Mouse (Mus musculus) limb, embryonic 11.5 days (tissue): Measurements from ENCODE around the gene Kndc1. TPM values are rescaled to one million over a fixed set of nuclear protein-coding genes. Genes with fewer than 3 reads are reported as not detected.
A peak's percentile ranks its signal among the peaks of the same experiment; 100 is the strongest.

ENCODE experiments used
- ATAC-seq: fragments of 200-750 bp; cut with Nextera tagmentation; 2 replicates; pipeline ENCODE4 v1.8.0; 2017; ENCODE audit warnings: low read depth; ENCODE audit not compliant: insufficient number of reproducible peaks, low FRiP score, low TSS enrichment
- DNase-seq: peaks from one replicate; pipeline ENCODE4 v3.0.0-alpha.2; 2015; ENCODE audit warnings: low spot score
- H3K27ac ChIP-seq: fragments of 300-500 bp; sonication (generic); replicated peaks from 2 replicates; pipeline ENCODE4 v1.5.1; 2014; ENCODE audit warnings: low read depth, mild to moderate bottlenecking, low read length
- H3K27me3 ChIP-seq: fragments of 300-500 bp; sonication (generic); 2 replicates; pipeline ENCODE4 v1.6.1; 2014; ENCODE audit warnings: mild to moderate bottlenecking, low read length, mixed read lengths; ENCODE audit not compliant: control insufficient read depth, insufficient read depth
- H3K36me3 ChIP-seq: fragments of 300-500 bp; sonication (generic); 2 replicates; pipeline ENCODE4 v1.6.1; 2014; ENCODE audit warnings: mild to moderate bottlenecking, low read length, moderate library complexity, mixed read lengths; ENCODE audit not compliant: control insufficient read depth, insufficient read depth
- H3K4me1 ChIP-seq: fragments of 300-500 bp; sonication (generic); 2 replicates; pipeline ENCODE4 v1.6.1; 2014; ENCODE audit warnings: low read length, mixed read lengths; ENCODE audit not compliant: control insufficient read depth, insufficient read depth
- H3K4me2 ChIP-seq: fragments of 300-500 bp; sonication (generic); 2 replicates; pipeline ENCODE4 v1.6.1; 2014; ENCODE audit warnings: low read depth, mild to moderate bottlenecking, moderate library complexity; ENCODE audit not compliant: severe bottlenecking
- H3K4me3 ChIP-seq: fragments of 300-500 bp; sonication (generic); 2 replicates; pipeline ENCODE4 v1.5.1; 2014; ENCODE audit warnings: low read depth, low read length
- H3K9ac ChIP-seq: fragments of 300-500 bp; sonication (generic); 2 replicates; pipeline ENCODE4 v1.6.1; 2014; ENCODE audit warnings: mild to moderate bottlenecking, low read length
- H3K9me3 ChIP-seq: fragments of 300-500 bp; sonication (generic); 2 replicates; pipeline ENCODE4 v1.6.1; 2016; ENCODE audit warnings: low read length; ENCODE audit not compliant: control insufficient read depth
- WGBS: fragments of 180-500 bp; shearing (Covaris S2); extraction: QIAGEN DNeasy Blood & Tissue Kit; methylation state at CpG from one replicate; pipeline ENCODE4 v1.1.7; 2014; 5-methylcytosine and 5-hydroxymethylcytosine counted together
- polyA plus RNA-seq: library from polyadenylated mRNA; unstranded; fragments of >200 nt; fragmentation: Nextera tagmentation; extraction: Ambion mirVana; gene quantifications from 2 replicates; pipeline ENCODE4 v1.2.1, GENCODE M21; 2014

The Kndc1 gene
- polyA plus RNA-seq, 1 experiment from 2014 or later, result not detected

DNA sequence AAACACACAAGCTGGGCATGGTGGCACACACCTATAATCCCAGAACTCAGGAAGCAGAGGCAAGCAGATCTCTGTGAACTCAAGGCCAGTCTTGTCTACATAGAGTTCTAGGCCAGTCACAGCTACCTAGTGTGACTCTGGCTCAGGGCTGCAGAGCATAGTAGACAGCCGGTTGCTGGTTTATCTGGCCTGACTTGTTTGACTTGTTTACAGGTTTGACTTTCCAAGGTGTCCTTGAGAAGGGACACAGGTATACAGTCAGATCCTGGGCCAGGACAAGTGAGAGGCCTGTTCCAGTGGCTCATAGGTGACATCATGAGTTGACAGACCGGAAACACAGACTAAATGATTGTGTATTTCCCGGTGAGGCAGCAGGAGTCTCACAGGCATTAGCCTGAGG lies 42.6 kb downstream of the Kndc1 start:
- Histone ChIP-seq H3K4me1 (no peaks in the 10 kb centered on the region), H3K27ac (no peak overlapping the region), H3K9ac (no peak overlapping the region), H3K36me3 (no peaks in the 10 kb centered on the region), H3K27me3 (peaks cover 3% of the 10 kb centered on the region), H3K4me3 (no peak overlapping the region), H3K9me3 (no peaks in the 10 kb centered on the region), H3K4me2 (no peak overlapping the region)
- no peak for DNase-seq
- no peak for ATAC-seq
- WGBS, result 80% methylated on average over 3 of the region's 3 CpGs

DNA sequence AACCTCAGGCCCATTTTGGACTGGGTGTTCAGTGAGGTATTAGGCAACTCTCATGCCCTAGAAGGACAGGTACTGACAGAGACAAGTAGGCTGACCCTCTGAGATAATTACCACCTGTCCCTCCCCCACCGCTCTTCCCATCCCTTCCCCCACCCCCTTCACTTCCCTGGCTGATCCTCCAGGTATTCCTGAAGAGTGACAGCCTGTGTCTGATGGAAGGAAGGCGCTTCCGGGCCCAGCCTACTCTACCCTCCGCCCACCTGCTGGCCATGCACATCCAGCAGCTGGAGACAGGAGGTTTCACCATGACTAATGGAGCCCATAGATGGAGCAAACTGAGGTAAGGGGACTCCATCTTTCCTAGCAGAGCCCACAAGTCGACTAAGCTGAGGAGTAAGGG lies 43.3 kb downstream of the Kndc1 start:
- no peak overlapping the region for H3K4me2 ChIP-seq
- ATAC-seq (no peak), DNase-seq (no peak)
- no peak overlapping the region for H3K9ac ChIP-seq
- WGBS, result 57% methylated on average over 5 of the region's 5 CpGs
- H3K27me3 ChIP-seq, result peaks cover 9% of the 10 kb centered on the region
- H3K4me1 ChIP-seq, result no peaks in the 10 kb centered on the region
- H3K27ac ChIP-seq, result no peak overlapping the region
- H3K36me3 ChIP-seq, result no peaks in the 10 kb centered on the region
- no peak overlapping the region for H3K4me3 ChIP-seq
- H3K9me3 ChIP-seq, result no peaks in the 10 kb centered on the region

GRCm38 (mm10) chr7:139940476-139941209 lies 46.1 kb downstream of the Kndc1 start:
- H3K9ac ChIP-seq, result no peak overlapping the region
- no peak overlapping the region for H3K4me2 ChIP-seq
- DNase-seq (no peak), ATAC-seq (no peak)
- H3K9me3 ChIP-seq, result no peaks in the 10 kb centered on the region
- H3K4me1 ChIP-seq, result 0 out of 2 replicates have a peak, but pooled peaks cover 2% of the 10 kb centered on the region
- no peaks in the 10 kb centered on the region for H3K36me3 ChIP-seq
- no peak overlapping the region for H3K27ac ChIP-seq
- 61% methylated on average over 16 of the region's 16 CpGs for WGBS
- no peak overlapping the region for H3K4me3 ChIP-seq
- H3K27me3 ChIP-seq, result peaks cover 38% of the 10 kb centered on the region

DNA sequence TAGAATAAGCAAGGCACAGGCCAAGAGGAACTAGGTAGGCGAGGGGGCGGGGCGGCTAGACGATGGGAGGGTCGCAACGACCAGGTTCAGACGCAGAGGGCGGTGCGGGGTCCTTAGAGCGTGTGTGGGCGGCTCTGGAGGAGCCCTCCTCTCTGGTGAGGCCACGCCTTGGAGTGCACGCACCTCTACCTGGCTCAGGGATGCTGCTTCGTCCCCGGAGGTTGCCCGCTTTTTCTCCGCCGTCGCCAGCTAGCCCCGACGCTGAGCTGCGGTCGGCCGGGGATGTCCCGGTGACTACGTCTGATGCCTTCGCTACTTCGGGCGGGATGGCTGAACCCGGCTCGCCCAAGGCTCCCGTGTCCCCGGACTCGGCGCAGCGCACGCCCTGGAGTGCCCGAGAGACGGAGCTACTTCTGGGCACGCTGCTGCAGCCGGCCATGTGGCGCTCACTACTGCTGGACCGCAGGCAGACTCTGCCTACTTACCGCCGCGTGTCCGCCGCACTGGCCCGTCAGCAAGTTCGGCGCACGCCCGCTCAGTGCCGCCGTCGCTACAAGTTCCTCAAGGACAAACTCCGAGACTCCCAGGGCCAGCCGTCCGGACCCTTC lies 49.3 kb downstream of the Kndc1 start, which contains the start of gene Utf1:
TSS of gene Utf1 (plus strand) at position 116 of the 608 bp plus-strand sequence.
- H3K27me3 ChIP-seq, result peaks cover 64% of the 10 kb centered on the region
- DNase-seq, result peak; percentile 62
- no peaks in the 10 kb centered on the region for H3K9me3 ChIP-seq
- H3K4me3 ChIP-seq, result peak within 1 kb of the TSS; percentile 24
- H3K4me1 ChIP-seq, result 0 out of 2 replicates have a peak, but pooled peaks cover 2% of the 10 kb centered on the region
- H3K36me3 ChIP-seq, result no peaks in the 10 kb centered on the region
- H3K4me2 ChIP-seq, result peak within 1 kb of the TSS; percentile 45
- WGBS, result 2% methylated on average over 59 of the region's 59 CpGs
- H3K9ac ChIP-seq, result 0 out of 2 replicates have a peak within 1 kb of the TSS, but pooled peaks have one; percentile 12
- no peak within 1 kb of the TSS for H3K27ac ChIP-seq
- peak; percentile 26; the same call in 1 of the 2 replicates for ATAC-seq

GRCm38 (mm10) chr7:139944291-139945240 lies 50.1 kb downstream of the Kndc1 start:
- H3K4me2 ChIP-seq, result peak overlapping the region; percentile 45
- H3K4me3 ChIP-seq, result peak overlapping the region; percentile 24; the same call in 1 of the 2 replicates
- H3K9me3 ChIP-seq, result no peaks in the 10 kb centered on the region
- H3K27me3 ChIP-seq, result peaks cover 70% of the 10 kb centered on the region
- no peak overlapping the region for H3K27ac ChIP-seq
- no peaks in the 10 kb centered on the region for H3K36me3 ChIP-seq
- DNase-seq (peak; percentile 51), ATAC-seq (0 out of 2 replicates have a peak, but pooled peaks have one; percentile 8)
- H3K4me1 ChIP-seq, result 0 out of 2 replicates have a peak, but pooled peaks cover 2% of the 10 kb centered on the region
- 3% methylated on average over 65 of the region's 68 CpGs for WGBS
- no peak overlapping the region for H3K9ac ChIP-seq

- no peak overlapping the region for H3K4me3 ChIP-seq
- H3K4me2 ChIP-seq, result no peak overlapping the region
- ATAC-seq (no peak), DNase-seq (no peak)
- no peak overlapping the region for H3K27ac ChIP-seq
- H3K36me3 ChIP-seq, result no peaks in the 10 kb centered on the region
- peaks cover 72% of the 10 kb centered on the region for H3K27me3 ChIP-seq
- H3K9me3 ChIP-seq, result no peaks in the 10 kb centered on the region
- no peak overlapping the region for H3K9ac ChIP-seq
- 8% methylated on average over 5 of the region's 5 CpGs for WGBS
- H3K4me1 ChIP-seq, result 0 out of 2 replicates have a peak, but pooled peaks cover 2% of the 10 kb centered on the region
Measured at GRCm38 (mm10) chr7:139945516-139945915, 51.0 kb downstream of the Kndc1 start.

- WGBS, result 15% methylated on average over 5 of the region's 5 CpGs
- Histone ChIP-seq H3K27ac (no peak overlapping the region), H3K27me3 (peaks cover 73% of the 10 kb centered on the region), H3K4me2 (no peak overlapping the region), H3K9me3 (no peaks in the 10 kb centered on the region), H3K4me3 (no peak overlapping the region), H3K4me1 (0 out of 2 replicates have a peak, but pooled peaks cover 2% of the 10 kb centered on the region), H3K9ac (no peak overlapping the region), H3K36me3 (no peaks in the 10 kb centered on the region)
- ATAC-seq (no peak), DNase-seq (no peak)
Measured at GRCm38 (mm10) chr7:139946032-139946431, 51.5 kb downstream of the Kndc1 start.

DNA sequence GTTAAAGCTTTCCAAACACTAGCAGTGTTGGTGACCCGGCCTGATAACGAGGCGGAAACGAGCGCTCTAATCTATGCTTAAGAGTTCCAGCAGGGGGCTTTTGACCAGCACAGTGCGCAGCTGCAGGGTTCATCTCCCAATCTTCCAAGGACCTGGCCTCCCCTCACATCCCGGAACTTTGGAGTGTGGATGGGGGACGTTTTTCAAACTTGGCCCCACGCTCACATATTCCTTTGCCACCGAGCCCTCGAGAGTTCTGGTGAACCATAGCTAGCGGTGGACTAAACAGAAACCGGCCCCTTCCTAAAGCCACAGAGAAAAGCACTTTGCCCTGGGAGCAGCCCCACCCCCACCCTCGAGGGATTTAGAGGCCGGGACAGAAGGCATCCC lies 55.4 kb downstream of the Kndc1 start:
- Histone ChIP-seq H3K4me2 (peak overlapping the region; percentile 71), H3K27ac (no peak overlapping the region), H3K4me3 (peak overlapping the region; percentile 44), H3K9ac (no peak overlapping the region), H3K27me3 (peaks cover 50% of the 10 kb centered on the region), H3K36me3 (no peaks in the 10 kb centered on the region), H3K4me1 (no peaks in the 10 kb centered on the region), H3K9me3 (no peaks in the 10 kb centered on the region)
- 1% methylated on average over 15 of the region's 15 CpGs for WGBS
- DNase-seq (peak; percentile 64), ATAC-seq (peak; percentile 50; the same call in 1 of the 2 replicates)
